Mouse (Mus musculus): ENCODE measurements around the gene Trpv5.

GRCm38 (mm10) chr6:41654648-41655047 lies 25.9 kb downstream of the Trpv5 start:
- TF ChIP-seq CTCF (IDR thresholded peaks at IDR 0.05; ENCODE audit: borderline replicate concordance, insufficient read depth, low read length) (no peak), POLR2A (IDR thresholded peaks at IDR 0.05; ENCODE audit: low read depth, low read length) (no peak)

Measured in embryonic fibroblast, embryonic 13.5 days (primary cell).